Mouse (Mus musculus) testis, adult 2 months (tissue): ENCODE results near the gene Tmem44. TPM values are rescaled to one million over a fixed set of nuclear protein-coding genes. Genes with fewer than 3 reads are reported as not detected.

Source experiments
- H3K27ac ChIP-seq: fragments of 200-500 bp; 2 replicates; pipeline ENCODE4 v1.5.1; 2012; ENCODE audit warnings: low read depth, low read length; ENCODE audit not compliant: control insufficient read depth, insufficient read depth
- H3K27me3 ChIP-seq: fragments of 200-500 bp; 2 replicates; pipeline ENCODE4 v1.6.1; 2012; ENCODE audit warnings: mild to moderate bottlenecking, low read length, moderate library complexity; ENCODE audit not compliant: control insufficient read depth, insufficient read depth
- H3K36me3 ChIP-seq: fragments of 200-500 bp; 2 replicates; pipeline ENCODE4 v1.6.1; 2012; ENCODE audit warnings: mild to moderate bottlenecking, low read length; ENCODE audit not compliant: control insufficient read depth, insufficient read depth
- H3K4me1 ChIP-seq: fragments of 200-500 bp; 2 replicates; pipeline ENCODE4 v1.6.1; 2012; ENCODE audit warnings: low read length; ENCODE audit not compliant: control insufficient read depth, insufficient read depth
- H3K4me3 ChIP-seq: fragments of 200-500 bp; 2 replicates; pipeline ENCODE4 v1.5.1; 2012; ENCODE audit warnings: low read depth, mild to moderate bottlenecking, low read length, moderate library complexity, mixed read lengths; ENCODE audit not compliant: control insufficient read depth
- CTCF ChIP-seq: fragments of 200-500 bp; IDR thresholded peaks from 2 replicates; pipeline ENCODE4 v1.5.1; 2012; ENCODE audit warnings: low read depth, mild to moderate bottlenecking, inconsistent platforms, low read length, moderate library complexity; ENCODE audit not compliant: control insufficient read depth, insufficient read depth, insufficient replicate concordance
- POLR2A ChIP-seq: fragments of 200-500 bp; IDR thresholded peaks from 2 replicates; pipeline ENCODE4 v1.6.1; 2012; ENCODE audit warnings: low read depth, mild to moderate bottlenecking, inconsistent platforms, low read length, moderate library complexity; ENCODE audit not compliant: control insufficient read depth
- polyA plus RNA-seq: library from polyadenylated mRNA; depleted of rRNA; stranded (reverse); fragments of >200 nt; gene quantifications from 2 replicates; pipeline ENCODE4 v1.2.3, GENCODE M21; 2012

The Tmem44 gene
- polyA plus RNA-seq, 1 experiment, result 1.2 TPM

- H3K36me3 ChIP-seq, result no peaks in the 10 kb centered on the region
- H3K27ac ChIP-seq, result no peak overlapping the region
- TF ChIP-seq POLR2A (no peak), CTCF (no peak)
- H3K4me1 ChIP-seq, result peaks cover 5% of the 10 kb centered on the region
- H3K4me3 ChIP-seq, result no peak overlapping the region
- no peaks in the 10 kb centered on the region for H3K27me3 ChIP-seq
These were observed 53.3 kb downstream of the Tmem44 start for GRCm38 (mm10) chr16:30497307-30497706.

- TF ChIP-seq POLR2A (no peak), CTCF (no peak)
- no peaks in the 10 kb centered on the region for H3K27me3 ChIP-seq
- no peaks in the 10 kb centered on the region for H3K36me3 ChIP-seq
- peaks cover 2% of the 10 kb centered on the region for H3K4me1 ChIP-seq
- no peak overlapping the region for H3K4me3 ChIP-seq
- no peak overlapping the region for H3K27ac ChIP-seq
These were observed 55.8 kb downstream of the Tmem44 start for GRCm38 (mm10) chr16:30494883-30495282.

GRCm38 (mm10) chr16:30491742-30492141 is 58.9 kb downstream of the Tmem44 start:
- TF ChIP-seq POLR2A (no peak), CTCF (no peak)
- Histone ChIP-seq H3K36me3 (no peaks in the 10 kb centered on the region), H3K27ac (no peak overlapping the region), H3K4me1 (no peaks in the 10 kb centered on the region), H3K4me3 (no peak overlapping the region), H3K27me3 (no peaks in the 10 kb centered on the region)

DNA sequence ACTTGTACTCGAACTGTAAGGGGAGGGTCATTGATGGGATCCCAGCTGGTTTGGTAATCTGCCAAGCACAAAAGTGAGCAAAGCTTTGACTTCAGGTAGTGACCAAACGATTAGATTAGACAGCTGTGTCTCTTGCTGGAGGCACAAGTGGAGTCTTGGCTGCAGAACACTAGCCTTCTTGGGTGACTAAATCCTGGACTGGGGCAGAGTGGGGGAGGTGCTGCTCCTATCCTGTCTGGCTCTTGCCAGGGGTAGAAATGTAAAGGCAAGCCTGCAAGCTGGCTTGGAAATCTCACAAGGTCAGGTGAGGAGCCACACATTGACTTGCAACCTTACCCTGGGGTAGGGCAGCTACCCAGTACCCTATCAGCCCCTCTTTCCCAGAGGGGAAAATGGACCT is 59.9 kb downstream of the Tmem44 start:
- TF ChIP-seq POLR2A (no peak), CTCF (no peak)
- Histone ChIP-seq H3K36me3 (no peaks in the 10 kb centered on the region), H3K4me1 (no peaks in the 10 kb centered on the region), H3K27ac (no peak overlapping the region), H3K27me3 (no peaks in the 10 kb centered on the region), H3K4me3 (no peak overlapping the region)

DNA sequence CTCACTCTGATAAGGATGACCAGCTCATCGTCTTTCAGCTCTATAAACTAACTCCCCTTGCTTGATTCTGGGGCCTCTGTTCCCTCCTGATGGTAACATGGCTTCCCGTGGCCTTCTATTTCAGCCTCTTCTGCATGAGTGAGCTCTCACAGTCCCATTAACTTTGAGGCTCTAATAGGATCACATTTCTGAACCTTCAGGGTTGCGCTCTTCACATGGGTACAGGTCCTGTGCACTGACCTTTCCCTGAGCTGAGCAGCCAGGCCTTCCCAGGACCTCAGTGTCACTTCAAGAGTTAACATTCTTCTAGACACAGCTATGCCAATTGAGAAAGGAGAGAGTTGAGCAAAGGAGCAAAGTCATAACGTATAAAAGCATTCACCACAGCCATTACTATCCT is 60.3 kb downstream of the Tmem44 start:
- Histone ChIP-seq H3K36me3 (no peaks in the 10 kb centered on the region), H3K4me1 (no peaks in the 10 kb centered on the region), H3K27ac (no peak overlapping the region), H3K4me3 (no peak overlapping the region), H3K27me3 (no peaks in the 10 kb centered on the region)
- TF ChIP-seq POLR2A (no peak), CTCF (no peak)

DNA sequence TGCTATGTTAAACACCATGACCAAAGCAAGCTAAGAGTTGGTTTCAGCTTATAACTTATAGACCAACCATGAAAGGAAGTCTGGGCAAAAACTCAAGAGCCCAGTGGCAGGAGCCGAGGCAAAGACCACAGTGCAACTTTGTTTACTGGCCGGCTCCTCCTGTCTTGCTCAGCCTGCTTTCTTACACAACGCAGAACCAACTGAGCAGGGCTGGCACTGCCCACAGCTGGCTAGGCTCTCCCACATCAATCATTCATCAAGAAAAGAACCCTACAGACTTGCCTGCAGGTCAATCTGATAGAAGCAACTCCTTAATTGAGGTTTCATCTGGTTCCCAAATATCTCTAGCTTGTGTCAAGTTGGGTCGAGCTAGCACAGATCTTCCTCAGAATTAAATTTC is 61.0 kb downstream of the Tmem44 start:
- Histone ChIP-seq H3K4me1 (no peaks in the 10 kb centered on the region), H3K4me3 (no peak overlapping the region), H3K36me3 (no peaks in the 10 kb centered on the region), H3K27ac (no peak overlapping the region), H3K27me3 (no peaks in the 10 kb centered on the region)
- TF ChIP-seq CTCF (no peak), POLR2A (no peak)

DNA sequence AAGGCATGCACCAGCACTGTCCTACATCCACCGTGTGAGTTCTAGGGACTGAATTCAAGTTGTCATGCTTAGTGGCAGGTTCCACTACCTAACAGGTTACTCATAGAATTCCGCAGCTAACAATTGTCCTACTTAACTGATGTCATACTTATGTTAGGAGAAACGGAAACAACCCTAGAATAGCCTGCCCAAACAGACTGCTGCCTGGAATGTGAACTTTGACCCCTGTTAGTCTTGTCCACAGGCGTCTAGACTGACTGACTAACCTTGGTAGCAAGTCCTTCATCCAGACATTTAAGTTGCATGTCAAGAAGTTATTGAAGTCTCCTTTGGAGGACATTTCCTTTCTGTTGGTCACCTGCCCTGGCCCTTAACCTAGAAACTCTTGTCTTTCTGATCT is 64.1 kb downstream of the Tmem44 start:
- no peaks in the 10 kb centered on the region for H3K4me1 ChIP-seq
- H3K4me3 ChIP-seq, result no peak overlapping the region
- TF ChIP-seq CTCF (no peak), POLR2A (no peak)
- H3K36me3 ChIP-seq, result no peaks in the 10 kb centered on the region
- H3K27me3 ChIP-seq, result no peaks in the 10 kb centered on the region
- H3K27ac ChIP-seq, result no peak overlapping the region

GRCm38 (mm10) chr16:30477791-30478190 is 72.9 kb downstream of the Tmem44 start:
- no peaks in the 10 kb centered on the region for H3K36me3 ChIP-seq
- no peaks in the 10 kb centered on the region for H3K27me3 ChIP-seq
- TF ChIP-seq CTCF, result no peak
- TF ChIP-seq POLR2A, result no peak
- no peak overlapping the region for H3K4me3 ChIP-seq
- no peak overlapping the region for H3K27ac ChIP-seq
- H3K4me1 ChIP-seq, result no peaks in the 10 kb centered on the region
